Mouse (Mus musculus) kidney, postnatal 36 days (tissue): ENCODE measurements around the gene Cbr1.

Experiments used
- DNase-seq, 2 experiments: peaks; one replicate each; pipeline ENCODE4 v3.0.0; 2021 to 2022; ENCODE audit warnings: mixed read lengths in 2 of 2

The Cbr1 gene

GRCm38 (mm10) chr16:93605553-93605952, at the start of gene Cbr1:
Gene Cbr1 (plus strand): TSS chr16:93605853.
- DNase-seq, result no peak

GRCm38 (mm10) chr16:93557646-93558045, 48.0 kb upstream of the Cbr1 start:
- no peak for DNase-seq

GRCm38 (mm10) chr16:93558499-93558898, 47.2 kb upstream of the Cbr1 start:
- DNase-seq, result no peak

GRCm38 (mm10) chr16:93572383-93572782, 33.3 kb upstream of the Cbr1 start:
- no peak for DNase-seq

- DNase-seq, result no peak
These were observed 32.2 kb upstream of the Cbr1 start for GRCm38 (mm10) chr16:93573434-93573833.

- DNase-seq, result no peak
These were observed 31.0 kb upstream of the Cbr1 start for GRCm38 (mm10) chr16:93574521-93575191.

GRCm38 (mm10) chr16:93575574-93575973, 30.1 kb upstream of the Cbr1 start:
- no peak for DNase-seq

GRCm38 (mm10) chr16:93576412-93577082, 29.1 kb upstream of the Cbr1 start:
- DNase-seq, result peak; percentile 70 to 91

- DNase-seq, result peak; percentile 38 to 62
These were observed 27.2 kb upstream of the Cbr1 start for GRCm38 (mm10) chr16:93578346-93579005.

- DNase-seq, result no peak
These were observed 24.5 kb upstream of the Cbr1 start for GRCm38 (mm10) chr16:93581125-93581524.

GRCm38 (mm10) chr16:93584976-93585702, 20.5 kb upstream of the Cbr1 start:
- DNase-seq, result no peak

- DNase-seq, result no peak
These were observed 19.9 kb upstream of the Cbr1 start for GRCm38 (mm10) chr16:93585703-93586205.

GRCm38 (mm10) chr16:93586382-93586781, 19.3 kb upstream of the Cbr1 start:
- no peak for DNase-seq

GRCm38 (mm10) chr16:93588281-93588680, 17.4 kb upstream of the Cbr1 start:
- no peak for DNase-seq

GRCm38 (mm10) chr16:93590915-93591314, 14.7 kb upstream of the Cbr1 start:
- no peak for DNase-seq

GRCm38 (mm10) chr16:93591450-93592430, 13.9 kb upstream of the Cbr1 start:
- DNase-seq, result no peak

- no peak for DNase-seq
These were observed 12.9 kb upstream of the Cbr1 start for GRCm38 (mm10) chr16:93592711-93593110.

- no peak for DNase-seq
These were observed 12.2 kb upstream of the Cbr1 start for GRCm38 (mm10) chr16:93593406-93593805.

- DNase-seq, result no peak
These were observed 11.2 kb upstream of the Cbr1 start for GRCm38 (mm10) chr16:93594448-93594847.

GRCm38 (mm10) chr16:93595766-93596165, 9.9 kb upstream of the Cbr1 start:
- no peak for DNase-seq

- DNase-seq, result peak in 1 of 2 experiments; percentile 54
These were observed 8.8 kb upstream of the Cbr1 start for GRCm38 (mm10) chr16:93596807-93597206.

GRCm38 (mm10) chr16:93597551-93597950, 8.1 kb upstream of the Cbr1 start:
- DNase-seq, result no peak
